Mouse (Mus musculus) left cerebral cortex, adult 11 months (tissue): ENCODE results near the gene Pop5.

ENCODE experiments used
- DNase-seq: peaks from one replicate; pipeline ENCODE4 v3.0.0; 2022; ENCODE audit warnings: low spot score

Pop5 gene

DNA sequence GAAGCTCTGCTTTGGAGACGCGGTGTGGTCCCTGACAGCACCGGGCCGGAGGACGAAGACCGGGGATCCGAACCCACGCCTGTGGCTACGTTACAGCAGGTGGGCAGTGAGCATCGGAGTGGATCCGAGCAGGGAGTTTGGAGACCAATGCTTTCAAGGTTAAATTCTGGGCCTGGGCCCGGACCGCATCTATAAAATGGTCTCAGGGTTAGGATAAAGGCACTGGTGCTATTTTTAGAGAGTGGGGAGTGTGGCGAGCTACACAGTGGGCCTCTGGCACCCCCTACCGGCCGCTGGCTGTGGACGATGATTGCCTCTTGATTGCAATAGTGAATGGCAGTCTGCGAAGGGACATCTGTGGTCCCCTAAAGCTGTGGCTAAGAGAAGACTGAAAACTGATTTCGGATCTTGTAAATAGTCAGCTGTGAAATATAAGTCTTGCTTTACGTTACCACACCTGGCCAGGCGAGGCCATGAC is at the start of gene Pop5:
Gene Pop5, plus strand, starts transcription at position 51 of the 478 bp plus-strand sequence.
- peak; percentile 72 for DNase-seq

DNA sequence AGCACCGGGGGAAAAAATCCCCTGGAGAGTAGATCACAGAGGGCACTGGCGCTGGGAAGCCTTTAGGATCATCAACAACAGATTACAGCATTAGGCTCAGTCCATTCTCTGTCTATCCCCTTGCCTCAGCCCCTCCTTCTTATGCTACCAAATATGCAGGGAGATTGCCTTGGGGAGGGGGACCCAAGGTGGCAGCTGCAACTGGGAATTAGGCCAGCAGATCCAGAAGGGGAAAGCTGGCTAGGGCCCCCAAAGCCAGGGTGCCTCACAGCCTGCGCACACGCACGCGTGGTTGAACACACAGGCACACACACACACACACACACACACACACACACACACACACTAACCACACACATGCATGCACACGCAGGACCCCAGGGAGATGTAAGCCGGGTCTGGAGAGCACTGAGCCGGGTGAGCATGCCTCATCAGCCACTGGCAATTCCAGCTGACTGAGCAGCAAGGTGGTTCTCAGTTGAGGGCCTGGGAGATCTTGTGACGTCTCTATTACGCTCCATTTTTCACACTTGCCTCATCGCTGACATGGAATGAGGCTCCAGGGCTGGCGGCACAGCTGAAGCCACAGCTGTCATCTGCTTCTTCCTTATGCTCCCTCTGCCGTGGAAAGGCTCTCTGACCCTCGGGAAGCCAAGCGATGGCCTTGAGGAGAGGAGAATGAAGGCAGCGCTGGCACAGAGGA is 49.1 kb upstream of the Pop5 start:
- no peak for DNase-seq

GRCm38 (mm10) chr5:115187188-115188131 is 48.2 kb upstream of the Pop5 start:
- DNase-seq, result peak; percentile 87

- no peak for DNase-seq
Measured at GRCm38 (mm10) chr5:115188824-115189223, 46.8 kb upstream of the Pop5 start.

DNA sequence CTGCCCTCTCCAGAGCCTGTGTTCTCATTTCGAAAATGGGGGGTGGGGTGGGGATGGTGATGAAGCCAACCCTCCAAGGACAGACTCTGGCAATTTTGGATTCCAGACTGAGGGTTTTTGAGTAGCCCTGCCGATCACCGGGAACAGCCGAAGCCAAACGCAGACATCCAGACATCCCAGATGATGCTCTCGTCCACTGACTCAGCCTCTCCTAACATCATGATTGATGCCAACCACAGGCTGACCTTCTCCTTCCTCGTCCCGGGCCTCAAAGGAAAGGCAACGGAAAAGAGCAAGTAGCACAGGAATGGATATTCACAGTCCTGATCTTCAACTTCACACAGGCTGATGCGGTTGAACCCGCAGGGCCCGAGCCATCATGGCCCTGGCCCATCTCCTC is 45.6 kb upstream of the Pop5 start:
- no peak for DNase-seq

GRCm38 (mm10) chr5:115191880-115192827 is 43.5 kb upstream of the Pop5 start:
- DNase-seq, result no peak

DNA sequence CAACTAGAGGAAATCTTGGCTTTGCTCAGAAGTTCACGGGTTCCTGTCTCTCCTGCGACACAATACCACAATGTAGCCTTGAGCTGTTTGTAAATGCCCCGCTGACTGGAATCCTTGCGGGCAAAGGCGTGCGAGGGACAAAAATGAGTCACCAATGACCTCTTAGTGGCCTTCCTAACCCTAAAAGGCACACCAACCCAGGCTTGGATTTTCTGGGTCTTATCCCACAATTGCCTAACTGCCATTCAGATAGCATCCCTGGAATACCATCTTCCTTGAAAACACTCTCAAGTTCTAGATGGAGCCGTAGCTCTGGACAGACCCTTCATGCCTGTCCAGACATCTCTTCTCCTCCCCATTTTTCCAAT is 42.8 kb upstream of the Pop5 start:
- no peak for DNase-seq

DNA sequence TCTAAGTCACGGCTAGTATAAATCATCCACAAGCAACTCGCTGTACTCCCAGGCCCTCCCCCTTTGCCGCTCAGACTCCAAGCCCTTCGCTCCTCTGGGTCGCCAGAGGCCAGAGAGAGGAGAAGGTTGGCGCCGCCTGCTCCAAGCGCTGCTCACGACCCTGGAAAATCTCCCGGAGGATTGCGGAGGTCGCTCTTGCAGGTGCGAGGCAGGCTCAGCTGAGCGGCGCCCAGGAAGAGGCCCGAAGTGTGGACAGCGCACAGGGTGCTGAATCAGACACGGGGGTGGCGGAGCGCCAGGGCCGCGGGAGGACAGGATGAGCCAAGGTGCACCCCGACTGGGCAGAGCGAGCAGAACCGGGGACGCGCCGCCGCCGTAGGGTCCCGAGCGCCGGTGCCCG is 42.4 kb upstream of the Pop5 start:
- DNase-seq, result no peak

DNA sequence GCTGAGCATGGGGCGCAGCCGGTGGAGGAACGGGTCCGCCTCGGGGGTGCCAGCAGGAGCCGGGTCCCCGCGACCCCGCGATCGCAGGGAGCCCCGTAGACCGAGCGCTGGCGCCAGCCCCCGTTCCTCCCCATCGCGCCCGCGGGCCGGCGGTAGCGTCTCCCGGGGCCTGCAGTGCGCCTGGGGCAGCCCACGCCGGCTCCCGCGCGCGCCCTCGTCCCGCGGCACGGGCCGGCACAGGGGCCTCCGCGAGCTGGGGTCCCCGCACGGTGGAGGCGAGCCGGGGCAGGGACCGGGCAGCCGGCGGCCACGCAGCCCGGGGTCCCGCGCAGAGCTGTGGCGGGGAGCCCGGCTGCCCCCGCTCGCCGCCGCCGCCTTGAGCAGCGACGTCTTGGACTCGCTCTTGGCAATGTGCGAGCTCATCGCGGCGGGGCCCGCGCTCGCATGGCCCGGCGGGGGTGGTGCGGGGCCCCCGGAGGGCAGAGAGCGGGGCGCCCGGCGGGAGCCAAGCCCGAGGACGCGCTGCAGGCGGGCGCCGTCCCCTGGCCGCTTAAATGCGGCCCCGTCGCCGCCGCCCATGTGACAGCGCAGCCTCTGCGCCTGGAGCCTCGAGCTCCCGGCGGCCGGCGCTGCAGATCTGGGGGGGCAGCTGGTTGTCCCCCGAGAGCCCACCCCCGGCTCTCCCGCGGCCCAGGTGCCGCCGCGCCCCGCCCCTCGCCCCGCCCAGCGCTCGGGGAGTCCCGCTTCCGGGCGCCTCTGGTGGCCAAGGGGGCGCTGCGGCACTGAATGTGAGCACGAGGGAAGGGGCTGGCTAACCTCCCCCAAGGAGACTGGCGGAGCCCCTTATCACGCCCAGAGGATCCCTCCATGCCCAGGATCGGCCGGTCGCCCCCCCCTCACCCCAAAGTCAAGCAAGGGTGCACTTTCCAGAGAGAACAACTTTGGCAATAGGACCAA is 41.7 kb upstream of the Pop5 start, which contains the start of gene Cabp1:
Gene Cabp1, minus strand, starts transcription at position 713 of the 957 bp plus-strand sequence.
- DNase-seq, result no peak

DNA sequence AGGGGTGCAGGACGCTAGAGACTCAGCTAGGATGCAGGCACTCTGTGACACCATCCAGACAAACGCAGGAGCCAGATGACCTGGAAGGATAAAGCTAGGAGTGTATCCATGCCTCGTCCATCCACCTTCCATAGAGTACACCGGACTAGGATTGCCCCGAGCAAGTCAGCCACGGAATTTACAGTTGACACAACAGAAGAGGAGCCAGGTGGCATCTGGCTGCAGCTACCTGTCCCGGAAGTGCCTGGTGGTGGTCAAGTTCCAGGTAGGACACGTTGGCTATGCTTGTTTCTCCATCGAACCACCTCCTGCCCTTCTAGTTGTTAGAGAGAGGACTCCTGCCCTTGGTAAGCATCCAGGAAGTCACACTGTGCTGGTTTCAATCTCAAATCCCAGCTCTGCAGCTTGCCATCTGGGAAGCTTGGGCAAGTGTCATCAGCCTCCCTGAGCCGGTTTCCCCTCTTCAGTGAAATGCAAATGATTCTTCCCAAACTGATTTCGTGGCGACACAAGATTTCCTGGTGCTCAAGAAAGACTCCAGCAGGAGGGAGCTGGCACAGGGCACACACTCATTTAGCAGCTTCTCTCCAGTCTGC is 40.9 kb upstream of the Pop5 start:
- no peak for DNase-seq

GRCm38 (mm10) chr5:115203735-115204561 is 31.7 kb upstream of the Pop5 start:
- no peak for DNase-seq

- DNase-seq, result no peak
Measured at GRCm38 (mm10) chr5:115204562-115205311, 30.9 kb upstream of the Pop5 start.

GRCm38 (mm10) chr5:115207244-115207643 is 28.4 kb upstream of the Pop5 start:
- no peak for DNase-seq

DNA sequence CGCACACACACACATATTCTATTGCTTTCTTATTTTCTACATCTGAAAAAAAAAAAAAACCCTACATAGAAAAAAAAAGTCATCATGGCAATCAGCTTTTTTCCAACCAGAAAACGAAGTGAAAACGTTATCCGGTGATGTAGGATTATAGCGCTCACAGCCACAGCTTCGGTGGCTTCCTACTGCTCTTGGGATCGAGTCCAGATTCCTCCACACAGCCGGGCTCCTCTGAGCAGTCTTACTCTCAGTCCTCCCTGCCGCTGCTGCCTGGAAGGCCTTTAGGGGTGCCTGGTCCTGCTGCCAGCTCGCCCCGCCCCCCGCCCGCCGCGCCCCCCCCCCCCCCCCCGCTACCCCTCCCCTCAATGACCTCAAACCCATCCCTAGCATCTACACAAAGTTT is 27.7 kb upstream of the Pop5 start:
- no peak for DNase-seq

DNA sequence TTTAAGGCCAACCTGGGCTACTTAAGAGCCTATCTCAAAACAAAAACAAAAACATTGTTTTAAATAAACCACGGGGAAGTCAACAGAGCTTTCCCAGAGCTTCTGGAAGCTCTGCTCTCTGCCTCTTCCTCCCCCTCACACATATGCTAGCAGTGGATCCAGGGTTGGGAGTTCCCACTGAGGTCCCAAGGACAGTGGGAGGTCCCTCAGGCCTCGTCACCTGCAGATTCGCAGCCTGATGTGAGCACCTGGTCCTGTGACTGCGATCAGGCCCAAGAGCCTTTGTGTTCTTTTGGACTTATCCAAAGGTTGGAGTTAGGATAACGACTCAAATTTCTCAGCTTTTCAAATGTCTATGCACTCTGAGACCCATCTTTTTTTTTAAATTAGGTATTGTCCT is 27.0 kb upstream of the Pop5 start:
- DNase-seq, result no peak

- no peak for DNase-seq
Measured at GRCm38 (mm10) chr5:115210380-115210779, 25.3 kb upstream of the Pop5 start.

GRCm38 (mm10) chr5:115212451-115212850 is 23.2 kb upstream of the Pop5 start:
- DNase-seq, result no peak

DNA sequence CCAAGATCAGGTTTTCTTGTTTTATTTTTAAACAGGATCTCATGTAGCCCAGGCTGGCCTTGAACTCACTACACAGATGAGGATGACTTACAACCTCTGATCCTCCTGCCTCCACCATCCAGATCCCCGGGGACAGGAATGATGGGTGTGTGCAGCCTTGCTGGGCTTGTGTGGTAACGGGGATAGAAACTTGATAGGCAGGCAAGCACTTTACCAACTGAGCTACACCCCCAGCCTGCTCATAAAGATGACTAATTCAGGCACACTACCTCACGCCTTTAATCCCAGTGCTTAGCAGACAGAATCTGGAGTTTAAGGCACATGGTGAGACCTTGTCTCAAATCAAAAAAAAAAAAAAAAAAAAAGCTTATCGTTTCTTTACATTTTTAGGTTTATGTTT is 22.8 kb upstream of the Pop5 start:
- no peak for DNase-seq

GRCm38 (mm10) chr5:115214864-115215263 is 20.8 kb upstream of the Pop5 start:
- DNase-seq, result no peak
